Mouse (Mus musculus): ENCODE measurements around the gene Ugt1a10.

The Ugt1a10 gene

GRCm38 (mm10) chr1:88230981-88231802 lies 176.0 kb downstream of the Ugt1a10 start:
- DNase-seq (ENCODE audit: extremely low spot score): no peak

GRCm38 (mm10) chr1:88231803-88232499 lies 176.8 kb downstream of the Ugt1a10 start:
- no peak for DNase-seq (ENCODE audit: extremely low spot score)

- no peak for DNase-seq (ENCODE audit: extremely low spot score)
These were observed 177.6 kb downstream of the Ugt1a10 start for GRCm38 (mm10) chr1:88232664-88233380.

DNA sequence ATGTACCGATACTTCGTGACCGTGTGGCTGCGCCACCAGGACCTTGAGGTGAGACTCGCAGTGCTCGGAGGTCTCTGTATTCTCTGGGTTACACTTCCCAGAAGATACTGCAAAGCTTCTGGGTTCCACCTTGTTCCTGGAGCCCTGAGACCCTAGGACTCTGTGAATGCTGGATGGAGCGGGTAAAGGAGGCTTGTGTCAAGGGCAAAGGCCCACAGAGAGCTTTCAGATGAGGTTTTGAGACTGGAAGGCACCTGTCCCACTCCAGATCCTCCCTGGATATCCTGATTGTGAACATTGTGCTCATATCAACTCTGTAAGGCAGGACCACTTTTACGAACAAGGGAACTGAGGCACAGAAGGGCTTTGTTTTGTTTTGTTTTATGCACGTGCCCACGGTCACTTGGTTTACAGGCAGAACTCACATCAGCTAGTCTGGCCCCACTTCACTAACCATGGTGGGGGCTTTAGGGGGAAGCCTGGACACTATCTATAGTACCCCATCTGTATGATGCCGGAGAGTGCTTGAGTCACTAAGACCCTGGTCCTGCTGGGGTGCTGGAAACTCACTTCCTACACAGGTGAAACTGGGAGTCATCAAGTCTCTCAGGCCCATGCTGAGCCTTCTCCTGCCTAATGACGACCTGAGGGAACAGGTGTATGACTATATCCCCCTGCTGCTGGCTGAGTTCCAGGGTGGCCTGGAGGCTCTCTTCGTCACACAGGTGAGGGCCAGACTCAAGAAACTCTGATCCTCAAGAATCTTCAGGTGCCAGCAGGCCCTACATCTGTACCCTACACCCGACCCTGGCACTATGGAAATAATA lies 178.4 kb downstream of the Ugt1a10 start:
- no peak for DNase-seq (ENCODE audit: extremely low spot score)

- DNase-seq (ENCODE audit: extremely low spot score): no peak
These were observed 179.0 kb downstream of the Ugt1a10 start for GRCm38 (mm10) chr1:88234248-88234610.

DNA sequence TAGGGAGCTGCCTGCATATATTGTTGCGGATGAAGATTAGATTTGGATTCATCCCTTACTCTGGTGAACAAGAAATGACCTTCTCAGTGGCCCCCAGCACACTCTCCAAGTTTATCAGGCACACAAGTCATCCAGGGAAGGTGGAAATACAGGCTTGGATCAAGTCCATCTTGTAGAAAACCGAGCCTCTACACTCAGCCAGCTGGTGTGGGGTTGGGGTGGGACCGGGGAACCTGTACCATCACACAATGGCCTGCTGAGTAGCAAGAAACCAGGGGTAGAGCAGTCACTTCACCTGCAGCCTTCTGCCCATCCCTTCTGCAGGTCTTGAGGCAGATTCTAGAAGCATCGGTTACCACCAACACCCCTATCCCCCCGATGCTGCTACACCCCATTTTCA lies 179.5 kb downstream of the Ugt1a10 start:
- DNase-seq (ENCODE audit: extremely low spot score): no peak

DNA sequence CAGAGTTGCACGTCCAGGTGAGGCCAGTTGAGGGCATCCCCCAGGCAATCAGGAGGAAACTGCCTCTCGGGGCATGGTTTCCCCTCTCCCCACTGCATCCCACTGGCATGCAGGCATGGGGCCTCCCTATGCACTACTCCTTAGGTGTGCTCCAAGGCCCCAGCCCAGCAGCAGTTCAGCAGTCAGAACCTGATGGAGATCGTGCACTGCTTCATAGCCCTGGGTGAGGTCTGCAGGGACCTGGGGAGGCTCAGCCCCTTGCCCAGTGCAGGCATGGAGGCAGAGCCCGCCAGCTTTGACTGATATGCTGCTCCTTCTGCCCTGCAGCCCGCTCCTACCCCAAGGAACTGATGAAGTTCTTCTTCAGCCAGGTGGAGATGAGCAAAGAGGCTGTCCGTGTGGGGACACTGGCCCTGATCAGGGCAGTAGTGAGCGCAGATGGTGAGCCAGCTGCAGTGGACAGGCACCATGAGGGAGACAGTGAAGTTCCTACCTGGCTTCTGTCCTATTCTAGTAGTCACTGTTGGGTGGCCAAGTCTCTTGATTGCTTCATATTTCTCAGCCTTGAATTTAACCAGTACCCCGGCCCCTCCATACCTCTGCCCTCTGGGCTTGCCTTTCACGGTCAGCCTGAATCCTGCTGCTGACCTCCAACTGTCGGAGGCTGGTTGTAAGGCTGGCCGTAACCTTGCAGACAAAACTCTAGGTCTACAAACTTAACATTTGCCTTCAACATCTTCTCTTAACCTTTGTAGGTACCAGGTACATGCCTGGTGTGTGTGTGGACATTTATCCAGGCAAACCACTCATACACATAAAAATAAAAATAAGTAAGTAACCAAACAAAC lies 180.1 kb downstream of the Ugt1a10 start:
- no peak for DNase-seq (ENCODE audit: extremely low spot score)

GRCm38 (mm10) chr1:88235894-88236415 lies 180.8 kb downstream of the Ugt1a10 start:
- DNase-seq (ENCODE audit: extremely low spot score): no peak

- DNase-seq (ENCODE audit: extremely low spot score): no peak
These were observed 182.1 kb downstream of the Ugt1a10 start for GRCm38 (mm10) chr1:88237311-88237710.

DNA sequence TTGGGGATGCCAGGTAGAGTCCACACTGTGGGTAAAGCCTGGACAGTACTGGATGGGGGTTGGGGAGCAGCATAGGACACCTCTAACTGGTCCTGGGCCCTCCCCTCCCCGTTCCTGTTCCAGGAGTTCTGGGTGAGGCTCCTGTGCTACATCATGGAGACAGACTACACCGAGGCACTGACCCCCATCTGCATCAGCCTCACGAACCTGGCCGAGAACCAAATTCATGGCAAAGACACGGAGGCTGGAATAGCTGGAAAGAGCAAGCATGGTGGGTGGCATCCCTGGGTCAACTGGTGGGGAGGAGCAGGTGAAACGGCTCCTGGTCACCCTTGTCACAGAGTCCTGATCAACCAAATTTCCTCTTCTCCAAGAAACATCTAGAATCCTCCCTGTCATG lies 183.6 kb downstream of the Ugt1a10 start:
- no peak for DNase-seq (ENCODE audit: extremely low spot score)

GRCm38 (mm10) chr1:88240072-88240471 lies 184.9 kb downstream of the Ugt1a10 start:
- no peak for DNase-seq (ENCODE audit: extremely low spot score)

DNA sequence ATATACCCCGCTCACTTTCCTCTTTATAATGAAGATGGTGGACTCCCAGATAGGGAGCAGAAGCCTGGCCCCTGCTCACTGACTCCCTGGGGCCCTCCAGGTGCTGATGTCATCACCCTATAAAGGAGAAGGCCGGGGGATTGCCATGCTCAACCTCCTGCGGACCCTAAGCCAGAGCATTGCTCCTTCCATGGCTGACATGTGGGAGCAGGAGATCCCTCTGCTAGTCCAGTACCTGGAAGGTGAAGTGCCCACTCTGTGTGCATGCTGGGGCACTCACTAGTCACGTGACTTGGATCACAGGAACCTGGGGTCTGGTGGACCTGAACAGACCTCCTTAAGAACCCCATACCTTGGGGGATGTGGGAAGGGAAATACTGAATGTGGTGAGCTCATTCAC lies 185.4 kb downstream of the Ugt1a10 start:
- no peak for DNase-seq (ENCODE audit: extremely low spot score)

DNA sequence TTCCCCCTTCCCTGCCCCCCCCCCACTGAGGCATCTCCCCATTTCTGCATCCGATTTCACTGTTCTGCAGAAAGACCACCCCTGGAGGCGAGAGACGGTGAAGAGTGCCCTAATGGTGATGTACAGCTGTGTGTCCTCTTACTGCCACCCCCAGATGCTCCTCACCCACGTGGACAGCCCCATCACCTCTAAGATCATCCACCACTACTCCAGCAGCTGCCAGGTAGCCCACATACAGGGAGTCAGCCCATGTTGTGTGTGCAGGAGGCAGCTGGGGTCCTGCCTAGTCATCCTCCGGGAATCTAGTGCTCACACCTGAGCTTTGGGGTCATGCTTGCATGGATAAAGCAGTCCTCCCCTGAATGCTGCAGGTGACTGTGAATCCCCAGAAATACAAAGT lies 188.7 kb downstream of the Ugt1a10 start:
- DNase-seq (ENCODE audit: extremely low spot score): no peak

GRCm38 (mm10) chr1:88245881-88246280 lies 190.7 kb downstream of the Ugt1a10 start:
- no peak for DNase-seq (ENCODE audit: extremely low spot score)

DNA sequence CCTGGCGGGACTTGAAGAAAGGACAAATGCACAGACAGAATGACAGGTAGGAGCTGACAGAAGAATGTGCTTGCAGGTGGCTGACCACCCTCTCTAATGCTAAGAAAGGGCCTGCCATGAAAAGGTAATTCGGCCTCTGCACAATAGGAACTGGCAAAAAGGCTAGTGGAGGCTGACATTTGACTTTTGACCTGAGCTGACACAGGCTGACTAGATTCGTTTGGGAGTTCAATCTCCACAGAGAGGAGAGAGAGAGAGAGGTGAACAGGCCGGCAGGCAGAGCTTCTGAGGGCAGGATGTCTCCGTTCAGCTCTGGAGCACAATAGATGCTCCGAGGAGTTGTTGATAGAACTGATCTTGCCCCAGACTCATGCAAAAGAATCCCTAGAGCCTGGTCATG lies 191.2 kb downstream of the Ugt1a10 start:
- DNase-seq (ENCODE audit: extremely low spot score): no peak

GRCm38 (mm10) chr1:88247660-88248059 lies 192.5 kb downstream of the Ugt1a10 start:
- no peak for DNase-seq (ENCODE audit: extremely low spot score)

DNA sequence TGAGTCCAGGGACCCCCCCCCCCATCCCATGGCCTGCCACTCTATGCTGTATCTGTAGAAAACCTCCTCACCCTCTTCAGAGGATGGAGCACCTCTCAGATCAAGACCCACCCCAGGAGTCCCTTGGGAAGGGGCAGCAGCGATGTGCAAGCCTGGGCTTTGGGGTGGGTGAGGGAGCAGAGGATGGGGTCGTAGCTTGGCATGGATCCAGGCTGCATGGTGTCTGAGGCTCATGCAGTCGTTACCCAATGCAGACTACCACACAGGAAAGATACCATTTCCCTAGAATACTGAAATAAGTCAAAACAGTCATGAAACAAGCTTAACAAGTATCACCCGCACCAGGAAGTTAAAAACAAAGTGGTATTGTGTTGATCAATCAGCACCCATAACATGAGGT lies 193.5 kb downstream of the Ugt1a10 start:
- no peak for DNase-seq (ENCODE audit: extremely low spot score)

DNA sequence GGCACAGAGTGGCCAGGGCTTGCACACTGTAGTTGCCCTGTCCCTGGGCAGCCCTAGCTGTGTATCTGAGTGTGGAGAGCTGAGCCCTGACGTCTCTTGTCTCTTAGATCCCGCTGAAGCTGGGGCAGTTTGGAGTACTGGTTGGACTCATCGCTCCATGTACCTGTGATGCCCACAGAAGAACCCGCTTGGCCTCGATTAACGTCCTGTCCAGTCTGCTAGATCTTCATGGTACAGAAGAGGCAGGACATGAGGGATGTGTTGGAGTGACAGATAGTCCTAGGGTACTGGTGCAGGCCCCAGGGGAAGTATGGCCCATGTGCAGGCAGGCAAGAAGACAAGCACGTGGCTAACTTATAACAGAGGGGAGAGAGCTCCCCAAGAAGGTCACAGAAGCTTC lies 194.4 kb downstream of the Ugt1a10 start:
- DNase-seq (ENCODE audit: extremely low spot score): no peak

DNA sequence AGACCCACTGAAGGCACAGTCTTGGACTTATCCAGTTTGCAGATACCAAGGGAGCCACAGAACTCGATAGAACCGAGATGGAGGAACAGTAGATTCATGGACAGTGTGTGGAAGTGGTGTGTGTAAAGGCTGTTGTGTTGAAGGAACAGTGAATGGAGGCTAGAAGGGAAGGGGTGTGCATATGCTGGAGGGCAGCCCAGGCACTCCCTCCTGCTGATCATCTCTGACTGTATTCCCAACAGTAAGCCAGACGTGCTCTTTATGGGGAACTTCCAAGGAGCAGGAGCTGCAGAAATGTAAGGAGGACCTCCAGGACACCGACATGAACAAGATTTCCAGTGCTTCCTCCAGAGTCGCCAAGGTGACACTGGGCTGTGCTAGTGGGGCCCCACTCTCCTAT lies 194.8 kb downstream of the Ugt1a10 start:
- DNase-seq (ENCODE audit: extremely low spot score): no peak

GRCm38 (mm10) chr1:88253106-88253505 lies 197.9 kb downstream of the Ugt1a10 start:
- DNase-seq (ENCODE audit: extremely low spot score): no peak

DNA sequence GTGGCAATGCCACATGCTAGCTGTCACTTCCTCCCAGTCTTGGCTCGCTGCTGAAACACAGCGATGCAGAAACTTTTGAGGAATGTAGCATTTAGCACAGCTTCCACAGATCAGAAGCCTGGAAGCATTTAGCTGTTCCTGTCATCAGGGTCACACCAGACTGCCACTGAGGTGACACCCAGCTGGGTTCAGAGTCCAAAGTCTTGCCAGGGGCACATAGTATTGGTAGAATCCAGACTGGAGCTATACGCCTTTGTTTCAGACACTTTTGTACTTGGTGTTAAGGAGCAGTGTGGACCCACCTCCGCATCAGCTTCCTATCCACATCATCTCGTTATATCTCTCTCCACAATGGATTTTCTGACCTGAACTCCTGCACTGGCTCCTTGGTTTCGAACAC lies 198.4 kb downstream of the Ugt1a10 start:
- DNase-seq (ENCODE audit: extremely low spot score): no peak

Measured in embryo, embryonic 9.5 days (tissue).